Mouse (Mus musculus): ENCODE results near the gene Trpc7. TPM values are rescaled to one million over a fixed set of nuclear protein-coding genes. Genes with fewer than 3 reads are reported as not detected.

Trpc7 gene
- total RNA-seq, 2 experiments from 2014 or later = not detected

DNA sequence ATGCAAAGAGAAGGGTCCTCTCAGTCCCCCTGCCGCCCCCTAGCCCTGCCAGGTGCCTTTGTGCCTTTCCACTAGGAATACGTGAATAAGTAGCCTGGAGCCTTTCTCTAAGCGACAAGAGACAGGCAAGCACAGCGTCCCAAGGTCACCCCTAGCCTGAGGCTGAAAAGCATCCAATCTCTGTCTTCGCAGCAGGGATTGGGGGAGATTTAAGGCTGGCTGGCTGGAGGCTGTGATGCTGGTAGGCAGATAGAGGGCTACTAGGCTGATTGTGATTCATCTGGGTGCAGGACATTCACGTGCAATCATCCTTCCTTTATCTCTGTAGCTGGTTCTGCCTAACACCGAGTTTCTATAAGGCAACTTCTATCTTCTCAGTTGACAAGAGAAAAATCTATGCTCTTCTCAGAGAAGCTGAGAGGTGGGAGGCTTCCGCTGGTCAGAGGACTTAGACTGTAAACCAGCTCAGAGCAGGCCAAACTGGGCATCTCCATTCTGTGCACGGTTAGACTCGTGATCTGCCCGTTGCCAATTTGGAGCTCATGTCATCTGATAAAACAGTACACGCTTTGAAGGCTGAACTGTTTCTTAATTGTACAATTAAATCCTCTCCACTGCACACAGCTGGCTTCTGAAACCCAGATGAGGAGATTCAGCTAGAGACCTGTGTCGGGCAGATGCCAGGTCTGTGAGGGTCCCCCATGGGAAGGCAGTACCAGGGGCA lies 114.9 kb downstream of the Trpc7 start:
- DNase-seq = no peak
- intact Hi-C loops (cut with DNase I) = no loop called here
- TF ChIP-seq CTCF (IDR thresholded peaks at IDR 0.05) = no peak

DNA sequence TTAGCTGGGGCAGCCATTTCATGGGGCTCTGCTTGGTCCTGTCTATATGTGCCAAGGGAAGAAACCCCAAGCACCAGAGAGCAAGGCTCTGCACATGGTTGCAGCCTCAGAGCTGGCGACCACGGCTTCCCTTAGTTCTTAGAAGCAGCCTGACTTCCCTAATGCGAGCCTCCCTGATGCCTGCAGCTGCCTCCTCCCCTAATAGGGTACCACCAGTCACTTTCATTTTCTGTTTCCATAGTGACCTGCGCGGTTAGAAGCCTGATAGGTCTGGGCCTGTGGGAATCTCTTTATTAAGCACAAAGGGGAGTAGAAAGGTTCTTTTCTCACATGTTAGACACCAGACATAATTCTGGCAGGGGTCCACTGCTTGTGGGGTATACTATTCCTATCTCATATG lies 121.5 kb downstream of the Trpc7 start:
- intact Hi-C loops (cut with DNase I) = no loop called here
- Histone ChIP-seq H3K27ac (no peak overlapping the region), H3K4me3 (no peak overlapping the region)
- no peak for DNase-seq
- TF ChIP-seq CTCF (IDR thresholded peaks at IDR 0.05) = no peak

More for the DNA sequence above, 114.9 kb downstream of the Trpc7 start:
- Histone ChIP-seq H3K4me3 (no peak overlapping the region), H3K27ac (no peak overlapping the region)

DNA sequence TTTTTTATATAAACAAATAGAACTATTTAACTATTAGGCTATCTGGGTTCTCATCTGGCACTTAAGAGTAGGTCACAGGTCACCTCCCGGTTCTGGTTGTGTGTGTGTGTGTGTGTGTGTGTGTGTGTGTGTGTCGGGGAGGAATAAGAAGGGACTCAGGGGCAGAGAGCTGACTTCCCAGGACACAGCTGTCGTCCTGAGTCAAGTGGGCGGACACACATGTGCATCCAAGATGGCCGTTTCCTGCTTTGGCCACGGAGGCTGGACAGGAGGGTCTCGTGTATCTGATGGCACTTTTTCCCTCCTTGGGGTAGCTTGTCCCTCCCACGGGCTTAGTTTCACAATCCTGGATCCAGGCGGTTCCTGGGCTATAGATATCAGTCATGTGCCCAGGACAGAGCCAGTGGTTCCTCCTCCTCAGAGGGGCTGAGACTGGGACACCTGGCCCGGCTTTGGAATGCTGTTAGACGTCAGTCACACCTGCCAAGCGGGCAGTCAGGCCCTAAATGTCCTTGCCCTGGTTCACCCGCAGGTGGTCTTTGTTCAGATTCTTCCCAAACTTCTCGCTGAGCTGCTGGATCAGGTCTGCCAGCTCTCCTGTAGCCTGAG lies 122.4 kb downstream of the Trpc7 start:
- no peak for TF ChIP-seq CTCF (IDR thresholded peaks at IDR 0.05)
- H3K27ac ChIP-seq = no peak overlapping the region
- no peak for DNase-seq
- H3K4me3 ChIP-seq = no peak overlapping the region
- intact Hi-C loops (cut with DNase I) = no loop called here

DNA sequence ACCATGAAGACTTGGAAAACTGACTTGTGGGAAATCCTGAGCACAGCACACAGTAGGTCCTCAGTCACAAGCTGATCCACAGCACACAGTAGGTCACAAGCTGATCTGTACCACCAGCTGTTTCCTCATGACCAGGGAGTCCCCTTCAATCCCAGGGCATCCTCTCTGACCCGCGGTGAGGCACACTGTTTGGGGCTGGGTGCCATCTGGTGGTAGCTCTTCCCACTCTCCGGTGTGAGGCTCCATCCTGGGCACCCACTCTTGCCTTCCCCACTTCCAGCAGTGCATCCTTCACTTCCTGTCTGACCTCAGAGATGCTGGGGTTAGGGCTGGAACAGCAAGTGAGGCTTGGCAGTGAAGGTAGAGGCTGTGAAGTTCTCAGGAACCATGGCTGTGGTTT lies 123.2 kb downstream of the Trpc7 start:
- no peak overlapping the region for H3K4me3 ChIP-seq
- intact Hi-C loops (cut with DNase I) = no loop called here
- H3K27ac ChIP-seq = no peak overlapping the region
- TF ChIP-seq CTCF (IDR thresholded peaks at IDR 0.05) = no peak
- DNase-seq = no peak

DNA sequence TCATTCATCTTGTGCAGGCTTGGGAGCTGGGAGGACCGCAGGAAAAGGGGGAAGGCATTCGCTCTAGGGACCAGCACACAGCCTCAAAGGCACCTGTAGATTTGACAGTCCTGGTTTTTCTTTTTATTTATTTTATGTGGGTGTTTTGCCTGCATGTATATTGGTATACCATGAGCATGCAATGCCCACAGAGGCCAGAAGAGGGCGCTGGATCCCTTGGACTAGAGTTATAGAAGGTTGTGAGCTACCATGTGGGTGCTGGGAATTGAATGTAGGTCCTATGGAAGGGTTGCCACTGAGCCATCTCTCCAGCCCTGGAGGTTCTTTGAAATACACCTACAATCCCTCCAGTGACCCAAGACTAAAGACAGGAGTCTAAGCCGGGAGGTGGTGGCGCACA lies 125.0 kb downstream of the Trpc7 start:
- no peak for DNase-seq
- peak; percentile 18; the same call in 1 of the 2 replicates for TF ChIP-seq CTCF (IDR thresholded peaks at IDR 0.05)
- intact Hi-C loops (cut with DNase I) = no loop called here
- no peak overlapping the region for H3K4me3 ChIP-seq
- no peak overlapping the region for H3K27ac ChIP-seq

DNA sequence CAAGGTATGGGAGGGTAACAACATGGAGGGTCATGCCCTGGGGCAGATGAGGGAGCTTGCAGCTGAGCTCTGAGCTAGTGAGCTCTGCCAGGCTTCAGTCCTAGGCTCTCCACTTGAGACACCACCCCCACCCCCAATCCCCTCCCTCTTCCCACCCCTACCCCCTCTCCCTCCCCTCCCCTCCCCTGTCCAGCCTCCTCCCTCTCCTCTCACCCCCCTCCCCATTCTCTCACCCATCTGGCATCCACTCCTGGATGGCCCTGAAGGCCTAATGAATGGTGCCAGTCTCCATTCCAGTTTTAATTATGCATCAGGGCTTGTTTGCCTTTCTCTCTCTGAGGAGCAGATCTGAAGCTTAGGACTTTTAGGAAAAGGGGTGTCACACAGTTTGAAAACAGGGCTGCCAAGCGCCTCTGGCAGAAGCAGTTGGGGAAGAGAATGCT lies 125.6 kb downstream of the Trpc7 start:
- no peak for DNase-seq
- intact Hi-C loops (cut with DNase I) = no loop called here

DNA sequence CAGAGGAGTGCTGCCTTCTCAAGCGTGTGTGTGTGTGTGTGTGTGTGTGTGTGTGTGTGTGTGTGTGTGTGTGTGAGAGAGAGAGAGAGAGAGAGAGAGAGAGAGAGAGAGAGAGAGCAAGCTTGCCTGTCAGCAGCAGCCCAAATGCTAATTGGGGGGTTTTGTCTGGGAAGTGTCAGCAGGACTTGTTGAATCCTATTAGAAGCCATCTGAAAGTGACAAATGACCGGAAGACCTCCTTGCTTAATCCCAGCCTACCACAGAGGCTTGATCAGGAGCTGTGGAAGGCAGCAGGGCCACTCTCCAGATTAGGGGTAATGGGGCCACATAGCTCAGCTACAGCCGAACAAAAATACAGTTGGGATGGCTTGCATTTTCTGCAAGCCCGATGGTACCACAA lies 126.4 kb downstream of the Trpc7 start:
- no peak for TF ChIP-seq CTCF (IDR thresholded peaks at IDR 0.05)
- no peak overlapping the region for H3K4me3 ChIP-seq
- no peak overlapping the region for H3K27ac ChIP-seq
- intact Hi-C loops (cut with DNase I) = no loop called here
- no peak for DNase-seq

More for the DNA sequence above, 125.6 kb downstream of the Trpc7 start:
- no peak for TF ChIP-seq CTCF (IDR thresholded peaks at IDR 0.05)
- no peak overlapping the region for H3K27ac ChIP-seq
- H3K4me3 ChIP-seq = no peak overlapping the region

DNA sequence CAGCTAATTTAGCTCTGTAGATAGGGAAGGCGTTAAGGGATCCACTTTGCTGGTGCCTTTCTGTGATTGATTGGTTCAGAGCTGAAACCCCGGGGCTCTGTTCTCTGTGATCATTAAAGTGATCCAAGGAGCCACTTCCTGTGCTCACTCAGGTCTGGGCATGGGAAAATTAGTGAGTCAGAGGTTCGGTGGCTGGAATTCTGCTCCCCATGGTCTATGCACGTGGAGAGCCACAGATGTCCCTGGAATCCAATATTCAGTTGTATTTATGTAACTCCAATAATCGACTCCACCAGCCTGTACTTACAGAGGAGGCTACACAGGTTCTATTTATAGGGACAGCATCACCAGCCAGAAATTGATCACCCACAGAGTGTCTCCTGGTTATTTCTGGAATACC lies 129.6 kb downstream of the Trpc7 start:
- TF ChIP-seq CTCF (IDR thresholded peaks at IDR 0.05) = no peak
- intact Hi-C loops (cut with DNase I) = no loop called here
- DNase-seq = no peak
- peak overlapping the region; percentile 61 for H3K4me3 ChIP-seq
- no peak overlapping the region for H3K27ac ChIP-seq

DNA sequence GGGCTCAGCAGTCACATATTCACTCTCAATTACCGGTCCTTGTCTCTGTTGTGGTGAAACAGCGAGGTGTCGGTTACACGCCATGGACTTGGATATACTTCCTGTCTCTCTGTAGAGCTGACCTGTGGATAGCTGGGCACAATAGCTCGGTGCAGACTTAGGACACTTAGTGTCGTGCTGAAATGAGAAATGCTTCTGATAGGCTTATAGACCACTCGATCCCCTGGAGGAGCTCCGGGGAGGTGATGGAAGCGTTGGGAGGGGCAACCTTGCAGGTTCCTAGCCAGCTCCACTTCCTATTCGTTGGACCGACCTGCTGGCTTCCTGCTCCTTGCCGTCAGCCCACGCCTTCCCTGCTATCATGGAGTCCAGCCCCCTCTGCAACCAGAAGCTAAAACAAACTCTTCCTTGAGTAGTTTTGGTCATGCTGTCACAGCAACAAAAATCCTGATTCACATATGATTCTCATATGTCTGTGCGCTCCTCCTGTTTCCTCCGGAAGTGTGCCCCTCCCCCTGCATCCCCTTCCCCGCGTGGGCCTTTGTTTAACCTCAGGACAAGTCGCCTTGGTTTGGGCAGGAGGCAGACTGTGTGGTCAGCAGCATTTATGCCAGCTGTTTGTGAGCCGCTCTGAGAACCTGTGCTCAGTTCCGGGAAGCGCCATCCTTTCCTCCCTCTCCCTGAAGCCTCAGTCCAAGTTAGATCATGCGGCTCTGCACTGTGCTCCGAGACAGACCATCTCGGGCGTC lies 130.3 kb downstream of the Trpc7 start:
- intact Hi-C loops (cut with DNase I) = no loop called here
- H3K27ac ChIP-seq = no peak overlapping the region
- DNase-seq = no peak
- H3K4me3 ChIP-seq = peak overlapping the region; percentile 61
- TF ChIP-seq CTCF (IDR thresholded peaks at IDR 0.05) = no peak

DNA sequence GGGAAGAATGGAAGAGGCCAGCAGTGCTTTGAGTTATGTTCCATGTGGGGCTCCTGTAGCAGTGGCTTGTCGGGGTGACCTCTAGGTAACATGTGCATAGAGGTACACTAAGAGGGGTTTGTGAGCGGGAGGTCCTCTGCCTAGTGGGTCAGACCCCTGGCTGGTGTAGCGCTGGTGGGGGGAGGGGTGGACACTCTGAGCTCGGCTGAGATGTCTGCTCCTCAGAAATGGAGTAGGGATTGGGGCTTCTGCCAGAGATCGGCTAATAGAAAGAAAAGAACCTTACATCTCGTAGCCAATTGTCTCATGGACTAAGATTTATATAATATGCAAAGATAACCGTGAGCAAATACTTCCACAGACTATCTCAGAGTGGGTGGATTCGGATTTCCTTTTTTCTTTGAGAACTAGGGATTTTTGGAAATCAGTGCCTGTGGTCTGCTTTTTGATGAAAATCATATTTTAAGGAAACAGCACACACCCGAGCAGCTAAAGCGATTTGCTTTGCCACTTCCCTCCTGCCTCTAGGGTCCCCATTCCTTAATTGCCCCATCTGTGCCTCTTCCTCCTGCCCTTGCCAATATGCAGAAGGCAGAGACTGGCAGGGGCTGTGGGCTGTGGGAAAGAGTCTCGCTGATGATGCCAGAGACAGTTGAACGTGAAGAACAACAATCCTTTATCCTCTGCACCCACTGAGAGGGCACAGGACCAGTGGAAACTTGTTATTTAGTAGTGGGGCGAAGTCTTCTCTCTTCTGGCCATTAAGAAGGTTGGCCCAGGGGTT lies 133.2 kb downstream of the Trpc7 start:
- intact Hi-C loops (cut with DNase I) = no loop called here
- DNase-seq = no peak
- H3K4me3 ChIP-seq = no peak overlapping the region
- H3K27ac ChIP-seq = no peak overlapping the region
- TF ChIP-seq CTCF (IDR thresholded peaks at IDR 0.05) = no peak

DNA sequence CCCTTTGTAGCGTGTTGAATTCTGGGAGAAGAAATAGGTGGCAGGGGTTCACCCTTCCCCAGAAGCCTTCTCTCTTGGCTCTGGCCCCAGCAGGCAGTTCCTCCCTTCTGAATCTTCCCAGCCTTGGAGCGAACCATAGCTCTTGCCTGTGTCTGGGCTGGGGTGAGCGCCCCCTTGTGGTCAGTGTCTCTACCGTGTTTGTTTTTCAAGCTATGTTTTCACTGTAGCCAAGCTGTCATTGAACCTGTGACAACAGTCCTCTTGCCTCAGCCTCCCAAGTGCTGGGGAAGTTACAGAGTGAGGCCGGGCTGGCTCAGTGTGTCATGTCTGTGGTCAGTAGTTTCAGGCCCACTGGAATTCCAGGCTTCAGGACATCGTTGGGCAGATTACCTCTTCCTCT lies 137.3 kb downstream of the Trpc7 start:
- no peak overlapping the region for H3K4me3 ChIP-seq
- peak; percentile 84 for DNase-seq
- no peak overlapping the region for H3K27ac ChIP-seq
- peak; percentile 91 for TF ChIP-seq CTCF (IDR thresholded peaks at IDR 0.05)
- intact Hi-C loops (cut with DNase I) = loop anchor here (1.0 to 5.0 kb wide), 3 partner anchors 186 to 283 kb away; no protein-coding TSS in a partner anchor

DNA sequence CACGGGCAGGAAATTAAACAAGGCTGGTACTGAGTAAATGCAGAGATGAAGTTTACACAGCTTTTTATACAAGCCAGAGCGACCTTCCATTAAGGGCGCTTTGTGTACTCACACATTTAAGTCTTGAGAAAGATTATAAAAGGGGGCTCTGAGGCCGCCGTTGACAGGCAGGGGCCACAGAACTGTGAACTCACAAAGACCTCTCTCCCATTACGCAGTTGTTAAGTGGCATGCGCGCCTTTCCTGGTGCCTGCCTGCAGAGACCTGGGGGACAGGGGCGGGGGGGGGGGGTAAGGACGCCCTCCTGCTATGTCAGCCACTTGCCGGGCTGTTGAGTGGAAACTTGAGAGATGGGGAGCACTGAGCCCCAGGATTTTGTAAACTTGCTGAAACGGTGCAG lies 138.6 kb downstream of the Trpc7 start:
- TF ChIP-seq CTCF (IDR thresholded peaks at IDR 0.05) = no peak
- Histone ChIP-seq H3K27ac (no peak overlapping the region), H3K4me3 (no peak overlapping the region)
- intact Hi-C loops (cut with DNase I) = loop anchor here (5.0 kb wide), 2 partner anchors 185 to 200 kb away; no protein-coding TSS in a partner anchor
- DNase-seq = no peak

All from gastrocnemius, adult 2 months (tissue).